Mouse (Mus musculus) limb, embryonic 15.5 days (tissue): Measurements from ENCODE around the gene Fermt2. TPM values are rescaled to one million over a fixed set of nuclear protein-coding genes. Genes with fewer than 3 reads are reported as not detected.

Experiments used
- ATAC-seq: fragments of 200-750 bp; cut with Nextera tagmentation; 2 replicates; pipeline ENCODE4 v1.8.0; 2017; ENCODE audit warnings: low read depth, moderate TSS enrichment; ENCODE audit not compliant: insufficient number of reproducible peaks, low FRiP score, low TSS enrichment
- H3K27ac ChIP-seq: fragments of 300-500 bp; sonication (generic); 2 replicates; pipeline ENCODE4 v1.5.1; 2015; ENCODE audit warnings: moderate library complexity, mild to moderate bottlenecking, inconsistent platforms
- H3K27me3 ChIP-seq: fragments of 300-500 bp; sonication (generic); 2 replicates; pipeline ENCODE4 v1.6.1; 2015; ENCODE audit warnings: inconsistent platforms
- H3K36me3 ChIP-seq: fragments of 300-500 bp; sonication (generic); 2 replicates; pipeline ENCODE4 v1.6.1; 2015; ENCODE audit warnings: inconsistent platforms
- H3K4me1 ChIP-seq: fragments of 300-500 bp; sonication (generic); 2 replicates; pipeline ENCODE4 v1.6.1; 2015; ENCODE audit warnings: inconsistent platforms
- H3K4me2 ChIP-seq: fragments of 300-500 bp; sonication (generic); 2 replicates; pipeline ENCODE4 v1.6.1; 2015; ENCODE audit warnings: mild to moderate bottlenecking, inconsistent platforms
- H3K4me3 ChIP-seq: fragments of 300-500 bp; sonication (generic); 2 replicates; pipeline ENCODE4 v1.5.1; 2015; ENCODE audit warnings: mild to moderate bottlenecking, inconsistent platforms
- H3K9ac ChIP-seq: fragments of 300-500 bp; sonication (generic); 2 replicates; pipeline ENCODE4 v1.6.1; 2015; ENCODE audit warnings: inconsistent platforms
- H3K9me3 ChIP-seq: fragments of 300-500 bp; sonication (generic); 2 replicates; pipeline ENCODE4 v1.6.1; 2016; ENCODE audit warnings: inconsistent platforms
- WGBS: fragments of 180-500 bp; shearing (Covaris S2); methylation state at CpG from one replicate; pipeline ENCODE4 v1.1.7; 2015; 5-methylcytosine and 5-hydroxymethylcytosine counted together
- polyA plus RNA-seq: library from polyadenylated mRNA; unstranded; fragments of >200 nt; fragmentation: Nextera tagmentation; extraction: Ambion mirVana; gene quantifications from 2 replicates; pipeline ENCODE4 v1.2.1, GENCODE M21; 2015

Gene Fermt2
- polyA plus RNA-seq, 1 experiment from 2014 or later: 136 TPM

- Histone ChIP-seq H3K36me3 (no peaks in the 10 kb centered on the region), H3K9me3 (no peaks in the 10 kb centered on the region), H3K4me3 (no peak overlapping the region), H3K4me2 (no peak overlapping the region), H3K27ac (no peak overlapping the region), H3K4me1 (no peaks in the 10 kb centered on the region), H3K27me3 (no peaks in the 10 kb centered on the region), H3K9ac (no peak overlapping the region)
- WGBS: 77% methylated on average over 4 of the region's 4 CpGs
- no peak for ATAC-seq
Observed at GRCm38 (mm10) chr14:45419323-45419722, 110.6 kb downstream of the Fermt2 start.

GRCm38 (mm10) chr14:45418553-45418952, 111.4 kb downstream of the Fermt2 start:
- no peak for ATAC-seq
- H3K4me3 ChIP-seq: no peak overlapping the region
- H3K9ac ChIP-seq: no peak overlapping the region
- H3K9me3 ChIP-seq: no peaks in the 10 kb centered on the region
- 62% methylated on average over 3 of the region's 3 CpGs for WGBS
- no peaks in the 10 kb centered on the region for H3K4me1 ChIP-seq
- no peak overlapping the region for H3K27ac ChIP-seq
- no peak overlapping the region for H3K4me2 ChIP-seq
- no peaks in the 10 kb centered on the region for H3K36me3 ChIP-seq
- H3K27me3 ChIP-seq: no peaks in the 10 kb centered on the region

GRCm38 (mm10) chr14:45416265-45416664, 113.7 kb downstream of the Fermt2 start:
- H3K27me3 ChIP-seq: no peaks in the 10 kb centered on the region
- no peaks in the 10 kb centered on the region for H3K4me1 ChIP-seq
- H3K4me2 ChIP-seq: no peak overlapping the region
- H3K4me3 ChIP-seq: no peak overlapping the region
- no peak overlapping the region for H3K27ac ChIP-seq
- no peaks in the 10 kb centered on the region for H3K36me3 ChIP-seq
- 88% methylated on average over 4 of the region's 4 CpGs for WGBS
- no peak for ATAC-seq
- H3K9ac ChIP-seq: no peak overlapping the region
- no peaks in the 10 kb centered on the region for H3K9me3 ChIP-seq

Other genes with a start within 250 kb of the Fermt2 start
- gene Ero1l, start 211.3 kb downstream of the Fermt2 start, polyA plus RNA-seq: 39.1 and 45.8 TPM in 2 replicates
- gene Psmc6, start 200.3 kb downstream of the Fermt2 start, polyA plus RNA-seq: 131 and 134 TPM in 2 replicates
- 59.8 and 67.0 TPM in 2 replicates for gene Styx, start 179.0 kb downstream of the Fermt2 start, polyA plus RNA-seq
- gene Gnpnat1, start 125.2 kb downstream of the Fermt2 start, polyA plus RNA-seq: 41.9 and 45.8 TPM in 2 replicates
- 5.2 and 5.7 TPM in 2 replicates for gene Ddhd1, start 128.0 kb upstream of the Fermt2 start, polyA plus RNA-seq